Mouse (Mus musculus) v-Abl transformed pro-B cells (cell line): ENCODE measurements around the gene Prkch.

ENCODE experiments used
- in situ Hi-C, 2 experiments: fragments of 400-800 bp; cut with MboI; formaldehyde crosslinking; loops; one replicate each; pipeline ENCODE4 v1.15.1; 2025; ENCODE audit not compliant: unreplicated experiment in 2 of 2

The Prkch gene

GRCm38 (mm10) chr12:73698841-73699240, 114.2 kb downstream of the Prkch start:
- in situ Hi-C loops: loop anchor here (5.0 to 25.0 kb wide), 4 partner anchors 137 to 1612 kb away; partner anchors contain the start of genes Jkamp (in 1 of the 2), L3hypdh (in 1 of the 2) and Ppm1a (in 1 of the 2)

- in situ Hi-C loops: loop anchor here (5.0 to 25.0 kb wide), 6 partner anchors 137 to 1612 kb away; partner anchors contain the start of genes Jkamp (in 2 of the 2), L3hypdh (in 2 of the 2) and Ppm1a (in 2 of the 2)
These were observed 115.0 kb downstream of the Prkch start for GRCm38 (mm10) chr12:73699471-73700186.

DNA sequence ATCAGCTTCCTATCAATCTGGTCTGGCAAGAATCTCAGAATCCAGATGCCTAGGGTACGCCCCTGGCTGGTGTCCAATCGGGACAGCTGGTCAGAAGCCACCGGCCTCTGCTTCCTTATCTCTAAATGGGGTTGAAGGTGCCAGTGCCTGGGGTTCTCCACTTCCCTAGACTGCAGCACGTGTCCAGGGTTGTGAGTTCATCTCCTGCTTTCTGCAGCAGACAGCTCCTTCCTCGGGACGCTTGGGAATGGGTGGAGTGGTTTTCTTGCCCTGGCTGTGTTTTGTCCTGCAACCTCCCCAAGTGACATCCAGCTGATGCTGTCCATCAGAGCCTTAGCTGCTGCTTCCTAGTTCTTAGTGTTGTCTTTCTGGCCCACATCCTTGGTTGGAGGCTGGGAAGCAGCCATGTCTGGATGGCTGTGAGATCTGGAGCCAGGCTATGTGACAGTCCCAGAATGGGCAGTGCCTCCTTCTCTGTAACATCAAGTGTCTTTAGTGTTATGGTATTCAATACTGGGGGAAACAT, 116.0 kb downstream of the Prkch start:
- in situ Hi-C loops: loop anchor here (5.0 to 25.0 kb wide), 4 partner anchors 287 to 1613 kb away; partner anchors contain the start of genes Jkamp (in 1 of the 2), L3hypdh (in 1 of the 2) and Ppm1a (in 1 of the 2)

- in situ Hi-C loops: loop anchor here (5.0 to 25.0 kb wide), 4 partner anchors 285 to 1615 kb away; partner anchors contain the start of genes Jkamp (in 1 of the 2), L3hypdh (in 1 of the 2) and Ppm1a (in 1 of the 2)
These were observed 117.4 kb downstream of the Prkch start for GRCm38 (mm10) chr12:73701999-73702398.

DNA sequence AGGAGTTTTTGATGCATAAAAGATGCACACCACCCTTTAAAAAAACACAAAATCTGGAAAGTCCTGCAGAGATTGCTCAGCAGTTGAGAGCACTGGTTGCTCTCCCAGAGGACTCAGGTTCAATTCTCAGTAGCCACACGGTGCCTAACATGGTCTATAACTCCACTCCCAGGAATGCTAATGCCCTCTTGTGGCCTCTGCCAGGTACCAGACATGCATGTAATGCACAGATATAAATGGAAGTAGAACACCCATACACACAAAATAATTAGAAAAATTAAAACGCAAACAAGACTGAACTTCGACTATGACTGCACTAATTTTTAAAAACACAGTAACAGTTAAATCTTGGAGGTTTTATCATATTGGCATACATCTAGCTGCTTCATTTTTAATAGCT, 119.8 kb downstream of the Prkch start:
- in situ Hi-C loops: loop anchor here (5.0 to 25.0 kb wide), 4 partner anchors 283 to 1617 kb away; partner anchors contain the start of genes Jkamp (in 1 of the 2), L3hypdh (in 1 of the 2) and Ppm1a (in 1 of the 2)

DNA sequence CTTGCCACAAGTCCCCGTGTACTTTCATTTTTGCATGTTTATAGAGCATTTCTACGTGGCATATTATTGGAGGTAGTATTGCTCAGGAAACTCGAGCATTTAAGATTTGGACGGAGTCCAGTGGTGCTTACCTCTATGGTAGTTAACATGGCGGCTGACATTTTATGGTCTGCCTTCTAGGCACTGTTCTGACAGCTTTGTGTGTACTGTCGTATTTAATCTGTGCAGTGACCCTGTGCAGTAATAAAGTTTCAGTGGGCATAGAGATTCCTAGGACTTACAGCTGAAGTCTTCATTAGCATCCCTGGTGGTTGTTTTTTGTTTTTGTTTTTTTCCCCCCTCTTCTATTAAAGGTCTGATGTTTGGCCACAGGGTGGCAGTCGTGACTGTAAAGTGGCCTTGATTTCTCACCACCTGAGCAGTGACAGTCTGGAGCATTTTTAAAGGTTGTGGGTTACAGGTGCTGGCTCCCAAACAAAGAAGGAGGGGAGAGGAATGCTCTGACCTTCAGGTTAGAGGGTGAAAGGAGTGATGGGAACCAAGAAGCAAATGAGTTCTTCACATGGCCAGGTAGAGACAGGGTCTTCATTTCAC, 120.6 kb downstream of the Prkch start:
- in situ Hi-C loops: loop anchor here (10.0 to 25.0 kb wide), 3 partner anchors 590 to 1618 kb away; partner anchors contain the start of genes Jkamp (in 1 of the 2), L3hypdh (in 1 of the 2) and Ppm1a (in 1 of the 2)

DNA sequence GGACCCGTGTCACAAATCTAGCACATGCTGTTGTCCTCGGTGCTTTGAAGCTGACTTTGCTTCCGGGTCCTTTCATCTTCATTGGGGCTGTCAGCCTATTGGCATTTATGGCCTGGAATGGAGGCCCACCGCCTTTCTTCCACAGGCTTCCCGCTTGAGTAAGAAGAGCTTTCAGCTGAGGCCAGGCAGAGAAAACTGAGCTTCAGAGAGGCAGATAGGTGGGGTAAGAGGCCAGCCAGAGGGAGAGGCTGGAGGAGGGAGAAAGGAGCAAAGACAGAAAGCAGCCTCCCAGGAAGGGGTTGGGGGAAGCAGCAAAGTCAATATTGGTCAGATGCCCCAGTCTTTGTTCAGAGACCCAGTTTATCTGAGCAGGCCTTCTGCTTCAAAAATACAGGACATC, 123.9 kb downstream of the Prkch start:
- in situ Hi-C loops: loop anchor here (10.0 to 25.0 kb wide), 3 partner anchors 586 to 1621 kb away; partner anchors contain the start of genes Jkamp (in 1 of the 2), L3hypdh (in 1 of the 2) and Ppm1a (in 1 of the 2)

DNA sequence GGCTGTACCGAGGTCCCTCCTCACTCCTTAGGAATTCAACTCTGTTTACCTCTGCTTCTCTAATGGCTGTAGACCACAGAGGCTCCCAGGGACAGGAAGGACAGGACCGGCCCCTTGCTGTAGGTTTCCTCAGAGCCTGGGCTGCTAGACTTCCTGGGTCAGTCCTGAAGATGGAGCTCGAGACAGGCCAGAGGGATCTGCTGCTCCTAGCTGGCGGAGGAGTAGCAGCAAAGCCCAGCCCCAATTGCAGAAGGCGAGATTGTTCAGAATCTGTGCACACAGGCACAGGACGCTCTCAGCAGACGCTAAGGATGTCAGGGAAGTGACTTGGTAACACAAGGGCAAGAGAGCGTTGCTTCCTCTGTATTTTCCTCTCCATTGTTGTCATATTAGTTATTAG, 124.3 kb downstream of the Prkch start:
- in situ Hi-C loops: loop anchor here (10.0 to 25.0 kb wide), 3 partner anchors 586 to 1622 kb away; partner anchors contain the start of genes Jkamp (in 1 of the 2), L3hypdh (in 1 of the 2) and Ppm1a (in 1 of the 2)

DNA sequence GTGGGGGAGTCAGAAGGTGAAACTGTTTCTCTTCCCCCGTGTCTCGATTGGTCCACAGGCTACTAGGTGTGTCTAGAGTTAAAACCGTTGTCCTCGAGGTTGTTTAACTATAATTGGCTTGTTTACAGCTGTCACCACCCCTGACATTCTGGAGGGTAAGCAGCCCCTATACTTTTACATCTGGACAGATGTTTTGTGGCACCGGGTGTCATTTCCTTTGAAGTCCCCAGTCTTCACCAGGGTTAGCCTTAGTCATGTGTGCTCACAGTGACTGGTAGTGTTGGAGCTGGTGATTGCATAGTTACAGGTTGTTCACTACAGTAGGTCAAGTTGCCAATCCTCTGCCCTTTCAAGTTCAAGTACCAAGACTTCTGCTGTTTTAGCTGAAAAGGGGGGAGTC, 126.2 kb downstream of the Prkch start:
- in situ Hi-C loops: loop anchor here in 1 of 2 experiments (5.0 to 25.0 kb wide), 3 partner anchors 61 to 1624 kb away; partner anchors contain the start of genes Jkamp, L3hypdh and Ppm1a

DNA sequence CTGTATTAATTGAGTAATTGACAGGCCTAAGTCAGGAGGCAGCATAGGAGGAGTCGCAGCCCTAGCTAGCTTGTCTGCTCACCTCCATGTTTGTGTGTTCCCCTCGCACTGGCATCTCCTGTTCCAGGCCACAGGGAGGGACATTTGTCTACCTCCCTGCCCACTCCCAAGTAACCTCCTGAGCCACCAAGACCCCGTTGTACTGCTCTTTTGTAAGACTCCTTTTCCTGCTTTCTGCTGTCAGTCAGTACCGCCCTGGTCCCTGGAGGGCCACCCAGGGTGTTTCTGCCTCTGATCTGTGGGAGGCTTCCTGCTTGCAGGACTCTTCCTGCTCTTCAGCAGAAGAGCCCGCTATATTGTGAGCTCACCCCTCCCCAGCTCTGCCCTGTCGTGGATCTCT, 127.5 kb downstream of the Prkch start:
- in situ Hi-C loops: loop anchor here in 1 of 2 experiments (5.0 to 25.0 kb wide), 3 partner anchors 60 to 1625 kb away; partner anchors contain the start of genes Jkamp, L3hypdh and Ppm1a

DNA sequence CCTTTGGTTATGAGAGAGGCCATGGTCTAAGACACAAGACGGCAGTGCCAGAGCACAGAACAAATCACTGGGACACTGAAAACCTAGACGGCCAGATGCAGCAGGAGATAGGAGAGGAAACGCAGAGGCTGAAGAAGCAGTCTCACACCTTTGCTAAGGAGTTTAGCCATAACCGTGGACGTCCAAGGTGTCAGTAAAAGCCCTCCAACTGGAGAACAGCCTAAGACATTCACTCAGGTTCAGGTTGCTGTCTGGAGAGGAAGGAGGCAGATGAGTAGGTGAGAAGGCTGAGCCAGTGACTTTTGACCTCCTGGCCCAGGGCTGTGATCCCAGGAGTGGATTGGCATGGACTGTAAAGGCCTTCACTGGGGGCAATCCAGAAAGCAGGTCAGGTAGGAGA, 130.0 kb downstream of the Prkch start:
- in situ Hi-C loops: loop anchor here in 1 of 2 experiments (5.0 to 25.0 kb wide), 3 partner anchors 58 to 1627 kb away; partner anchors contain the start of genes Jkamp, L3hypdh and Ppm1a

GRCm38 (mm10) chr12:73715331-73715730, 130.7 kb downstream of the Prkch start:
- in situ Hi-C loops: loop anchor here in 1 of 2 experiments (25.0 kb wide), 2 partner anchors 953 to 1628 kb away; partner anchors contain the start of genes Jkamp, L3hypdh and Ppm1a

DNA sequence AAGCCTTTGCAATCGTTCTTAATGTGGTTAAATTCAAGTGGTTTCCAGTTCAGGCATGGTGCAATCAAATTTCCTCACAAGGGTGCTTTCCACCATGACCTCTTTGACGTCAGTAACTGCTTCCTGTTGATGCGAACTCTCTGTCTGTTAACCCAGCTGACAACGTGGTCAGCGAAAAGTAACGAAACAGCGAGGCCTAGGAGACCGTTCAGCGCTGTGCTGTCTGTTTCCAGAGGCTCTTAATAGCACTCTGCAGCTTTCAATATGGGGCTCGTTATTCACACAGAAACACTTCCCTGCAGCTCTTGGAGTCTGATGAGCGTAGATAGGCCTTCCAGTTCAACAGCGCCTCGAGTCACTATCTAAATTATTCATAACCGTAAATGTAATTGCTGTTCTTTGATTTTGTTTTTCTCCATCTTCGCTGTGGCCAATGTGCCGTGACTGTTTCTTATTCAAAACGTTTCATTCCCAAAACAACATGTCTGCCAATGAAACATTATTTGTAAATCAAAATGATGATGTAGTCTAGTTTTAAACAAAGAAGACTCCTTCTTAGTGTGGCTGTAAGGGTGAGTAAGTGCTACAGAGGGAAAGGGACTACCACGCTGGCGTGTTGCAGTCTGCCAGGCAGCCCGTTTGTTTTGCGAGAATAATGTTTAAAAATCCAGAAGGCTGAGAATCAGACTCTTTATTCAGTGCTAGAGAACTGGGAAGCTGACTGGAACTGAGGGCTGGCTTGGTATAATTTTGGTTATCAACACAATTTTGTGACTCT, 131.5 kb downstream of the Prkch start:
- in situ Hi-C loops: loop anchor here in 1 of 2 experiments (25.0 kb wide), 2 partner anchors 954 to 1629 kb away; partner anchors contain the start of genes Jkamp, L3hypdh and Ppm1a

- in situ Hi-C loops: loop anchor here in 1 of 2 experiments (25.0 kb wide), 2 partner anchors 956 to 1631 kb away; partner anchors contain the start of genes Jkamp, L3hypdh and Ppm1a
These were observed 133.4 kb downstream of the Prkch start for GRCm38 (mm10) chr12:73718036-73718435.

DNA sequence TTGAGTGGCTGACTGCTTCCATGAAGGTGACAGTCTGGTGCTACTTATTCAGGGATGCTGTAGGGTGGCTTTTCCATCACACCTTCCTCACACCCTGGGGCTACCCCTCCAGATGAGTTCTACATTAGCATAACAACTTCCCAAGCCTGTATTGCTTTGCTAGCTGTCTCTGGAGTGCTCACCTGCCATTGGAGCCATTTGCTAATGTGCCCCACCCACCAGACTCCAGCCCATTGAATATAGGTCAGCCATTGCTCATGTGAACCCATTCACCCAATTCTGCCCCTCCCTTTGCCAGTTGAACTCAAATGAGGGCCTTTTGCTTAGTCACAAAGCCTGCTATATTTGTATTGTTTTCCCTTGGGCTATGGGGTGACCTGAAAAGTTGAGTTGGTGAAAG, 135.2 kb downstream of the Prkch start:
- in situ Hi-C loops: loop anchor here in 1 of 2 experiments (25.0 kb wide), 2 partner anchors 958 to 1633 kb away; partner anchors contain the start of genes Jkamp, L3hypdh and Ppm1a

GRCm38 (mm10) chr12:73720466-73720865, 135.9 kb downstream of the Prkch start:
- in situ Hi-C loops: loop anchor here in 1 of 2 experiments (25.0 kb wide), 2 partner anchors 958 to 1633 kb away; partner anchors contain the start of genes Jkamp, L3hypdh and Ppm1a

DNA sequence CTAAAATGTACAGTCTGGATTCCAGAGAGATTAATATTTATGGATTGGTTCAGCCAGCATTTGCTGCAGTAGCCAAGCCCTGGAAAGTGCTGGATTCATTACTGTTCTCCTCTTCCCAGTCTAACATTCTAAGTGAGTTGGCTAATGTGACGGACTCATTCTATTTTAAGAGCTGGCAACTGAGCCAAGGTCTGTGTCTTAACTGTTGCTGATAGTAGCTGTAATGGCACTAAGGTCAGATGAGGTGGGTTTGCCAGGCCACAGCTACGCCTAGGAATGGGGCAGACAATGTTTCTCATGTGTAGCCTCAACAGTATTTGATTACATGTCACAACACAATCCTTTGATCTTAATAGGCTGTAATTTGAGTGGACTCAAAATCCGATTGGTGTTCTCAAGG, 137.5 kb downstream of the Prkch start:
- in situ Hi-C loops: loop anchor here in 1 of 2 experiments (25.0 kb wide), 2 partner anchors 960 to 1635 kb away; partner anchors contain the start of genes Jkamp, L3hypdh and Ppm1a

- in situ Hi-C loops: loop anchor here in 1 of 2 experiments (25.0 kb wide), 2 partner anchors 961 to 1636 kb away; partner anchors contain the start of genes Jkamp, L3hypdh and Ppm1a
These were observed 138.5 kb downstream of the Prkch start for GRCm38 (mm10) chr12:73723067-73723466.
